Mouse (Mus musculus): ENCODE data around the gene Scrn1.

Scrn1 gene

GRCm38 (mm10) chr6:54565665-54566545 lies at the start of gene Scrn1:
Gene Scrn1, minus strand, starts transcription at chr6:54566489.
- peak; percentile 31 for DNase-seq (ENCODE audit: low read depth)

- DNase-seq (ENCODE audit: low read depth), result no peak
These were observed 40.0 kb upstream of the Scrn1 start for GRCm38 (mm10) chr6:54606241-54606640.

GRCm38 (mm10) chr6:54604001-54604715 lies 37.9 kb upstream of the Scrn1 start:
- DNase-seq (ENCODE audit: low read depth), result no peak

- DNase-seq (ENCODE audit: low read depth), result no peak
These were observed 36.6 kb upstream of the Scrn1 start for GRCm38 (mm10) chr6:54602891-54603290.

GRCm38 (mm10) chr6:54600681-54601347 lies 34.5 kb upstream of the Scrn1 start:
- DNase-seq (ENCODE audit: low read depth), result no peak

- no peak for DNase-seq (ENCODE audit: low read depth)
These were observed 31.4 kb upstream of the Scrn1 start for GRCm38 (mm10) chr6:54597711-54598110.

GRCm38 (mm10) chr6:54597208-54597607 lies 30.9 kb upstream of the Scrn1 start, which contains the start of gene Fkbp14:
Gene Fkbp14, minus strand, starts transcription at chr6:54597308.
- no peak for DNase-seq (ENCODE audit: low read depth)

GRCm38 (mm10) chr6:54595330-54595878 lies 29.1 kb upstream of the Scrn1 start:
- DNase-seq (ENCODE audit: low read depth), result no peak

GRCm38 (mm10) chr6:54594469-54595329 lies 28.4 kb upstream of the Scrn1 start, which contains the start of gene Plekha8:
Gene Plekha8, plus strand, starts transcription at chr6:54595111.
- DNase-seq (ENCODE audit: low read depth), result peak; percentile 71

- no peak for DNase-seq (ENCODE audit: low read depth)
These were observed 27.6 kb upstream of the Scrn1 start for GRCm38 (mm10) chr6:54593766-54594468.

- DNase-seq (ENCODE audit: low read depth), result peak; percentile 67
These were observed 26.7 kb upstream of the Scrn1 start for GRCm38 (mm10) chr6:54592938-54593535.

GRCm38 (mm10) chr6:54591778-54592177 lies 25.5 kb upstream of the Scrn1 start:
- DNase-seq (ENCODE audit: low read depth), result no peak

GRCm38 (mm10) chr6:54590691-54591090 lies 24.4 kb upstream of the Scrn1 start:
- no peak for DNase-seq (ENCODE audit: low read depth)

- DNase-seq (ENCODE audit: low read depth), result no peak
These were observed 21.9 kb upstream of the Scrn1 start for GRCm38 (mm10) chr6:54588212-54588611.

- no peak for DNase-seq (ENCODE audit: low read depth)
These were observed 21.4 kb upstream of the Scrn1 start for GRCm38 (mm10) chr6:54587683-54588082.

- no peak for DNase-seq (ENCODE audit: low read depth)
These were observed 20.6 kb upstream of the Scrn1 start for GRCm38 (mm10) chr6:54586911-54587310.

- peak; percentile 58 for DNase-seq (ENCODE audit: low read depth)
These were observed 19.9 kb upstream of the Scrn1 start for GRCm38 (mm10) chr6:54586175-54586574.

- no peak for DNase-seq (ENCODE audit: low read depth)
These were observed 7.1 kb upstream of the Scrn1 start for GRCm38 (mm10) chr6:54573218-54573955.

GRCm38 (mm10) chr6:54569776-54570175 lies 3.5 kb upstream of the Scrn1 start:
- DNase-seq (ENCODE audit: low read depth), result no peak

Measured in c-Kit-positive CD71-negative TER-119-negative erythroid progenitor cells, embryonic 14.5 days (primary cell).